Comparison of ENCODE assay signal across 8 mouse cellular contexts in genomic region chr2:180894734-180895133, GRCm38 (mm10). TPM values are rescaled to one million over a fixed set of nuclear protein-coding genes. Genes with fewer than 3 reads are reported as not detected.
DNase-seq lines count a peak whose midpoint lies in the region; ATAC-seq lines count a peak whose summit lies in the region.

No protein-coding gene starts in this region.

- peak; percentile 22; the same call in 1 of the 2 replicates for ATAC-seq in cerebellum, adult (ENCODE audit: insufficient number of reproducible peaks, low FRiP score, low TSS enrichment)
- ATAC-seq in forebrain, embryonic 14.5 days: peak; percentile 61
- ATAC-seq in hindbrain, embryonic 16.5 days: peak; percentile 60

- 0 out of 2 replicates have a peak, but pooled peaks cover 14% of the 10 kb centered on the region for H3K27me3 ChIP-seq in forebrain, embryonic 14.5 days (replicated peaks; ENCODE audit: control insufficient read depth, insufficient read depth, low read length)
- 0 out of 2 replicates have a peak, but pooled peaks cover 4% of the 10 kb centered on the region for H3K27me3 ChIP-seq in hindbrain, embryonic 16.5 days (replicated peaks; ENCODE audit: control insufficient read depth, insufficient read depth, low read length)

- peak overlapping the region; percentile 79 for H3K4me3 ChIP-seq in forebrain, embryonic 14.5 days (ENCODE audit: low read depth, low read length)
- H3K4me3 ChIP-seq in hindbrain, embryonic 16.5 days (ENCODE audit: low read length): peak overlapping the region; percentile 77

- H3K4me2 ChIP-seq in forebrain, embryonic 14.5 days (ENCODE audit: low read length): peak overlapping the region; percentile 60
- peak overlapping the region; percentile 61 for H3K4me2 ChIP-seq in hindbrain, embryonic 16.5 days (ENCODE audit: low read length)

- H3K9ac ChIP-seq in forebrain, embryonic 14.5 days (ENCODE audit: low read length): peak overlapping the region; percentile 99
- H3K9ac ChIP-seq in hindbrain, embryonic 16.5 days (ENCODE audit: low read depth, low read length): peak overlapping the region; percentile 96

- H3K9me3 ChIP-seq in forebrain, embryonic 14.5 days (replicated peaks; ENCODE audit: control insufficient read depth, low read length): no peaks in the 10 kb centered on the region
- H3K9me3 ChIP-seq in hindbrain, embryonic 16.5 days (ENCODE audit: control insufficient read depth, low read length): no peaks in the 10 kb centered on the region

- peaks cover 4% of the 10 kb centered on the region; the same call in 1 of the 2 replicates for H3K36me3 ChIP-seq in forebrain, embryonic 14.5 days (ENCODE audit: control insufficient read depth, insufficient read depth, low read length)
- no peaks in the 10 kb centered on the region for H3K36me3 ChIP-seq in hindbrain, embryonic 16.5 days (ENCODE audit: control insufficient read depth, insufficient read depth, low read length)

- whole genome bisulfite sequencing in forebrain, embryonic 14.5 days: 0% methylated on average over 13 of the region's 13 CpGs
- WGBS in hindbrain, embryonic 16.5 days: under 1% methylated on average over 13 of the region's 13 CpGs

- H3K27ac ChIP-seq in forebrain, embryonic 14.5 days (ENCODE audit: low read depth, low read length): peak overlapping the region; percentile 99
- peak overlapping the region; percentile 98 for H3K27ac ChIP-seq in hindbrain, embryonic 16.5 days (ENCODE audit: low read depth, low read length)

- DNase-seq in R1 (ENCODE audit: low read depth, low spot score) (peak; percentile 91), adipocyte (ENCODE audit: low spot score) (no peak)
- DNase-seq in forebrain, embryonic 14.5 days (ENCODE audit: low spot score): peak; percentile 97
- peak; percentile 88 to 91 for DNase-seq in layer of hippocampus, postnatal 36 days
- peak; percentile 60 for DNase-seq in lung, postnatal 36 days
- DNase-seq in right cerebral cortex, adult 2 months (ENCODE audit: low spot score in 2 of 2): peak; percentile 92 to 94

- H3K4me1 ChIP-seq in forebrain, embryonic 14.5 days (ENCODE audit: control insufficient read depth, insufficient read depth, low read length): peaks cover 18% of the 10 kb centered on the region
- peaks cover 29% of the 10 kb centered on the region for H3K4me1 ChIP-seq in hindbrain, embryonic 16.5 days (ENCODE audit: control insufficient read depth, insufficient read depth, low read depth, low read length)

RNA-seq across cellular contexts. Expression of gene Ythdf1, which starts 26.0 kb away (rescaled TPM):
- polyA plus RNA-seq in forebrain, embryonic 14.5 days (2014; fragmentation: Nextera tagmentation; extraction: Ambion mirVana): 24.5 and 36.8 TPM in 2 replicates
- polyA plus RNA-seq in hindbrain, embryonic 16.5 days (2015; fragmentation: Nextera tagmentation; extraction: Ambion mirVana): 12.0 and 33.7 TPM in 2 replicates
- total RNA-seq in layer of hippocampus, postnatal 36 days (2021): 10 to 100 TPM; 52.3 to 52.4 TPM

RNA-seq across cellular contexts. Expression of gene Birc7, which starts 34.1 kb away (rescaled TPM):
- not detected in 2 replicates for polyA plus RNA-seq in forebrain, embryonic 14.5 days (2014; fragmentation: Nextera tagmentation; extraction: Ambion mirVana)
- polyA plus RNA-seq in hindbrain, embryonic 16.5 days (2015; fragmentation: Nextera tagmentation; extraction: Ambion mirVana): 0.13 and 0.26 TPM in 2 replicates
- total RNA-seq in layer of hippocampus, postnatal 36 days (2021): under 1 TPM in 1 of 2 experiments, not detected in 1; 0.33 TPM

RNA-seq across cellular contexts. Expression of gene Nkain4, which starts 59.8 kb away (rescaled TPM):
- 57.3 and 60.7 TPM in 2 replicates for polyA plus RNA-seq in forebrain, embryonic 14.5 days (2014; fragmentation: Nextera tagmentation; extraction: Ambion mirVana)
- polyA plus RNA-seq in hindbrain, embryonic 16.5 days (2015; fragmentation: Nextera tagmentation; extraction: Ambion mirVana): 106 and 107 TPM in 2 replicates
- 10 to 100 TPM; 54.5 to 57.2 TPM for total RNA-seq in layer of hippocampus, postnatal 36 days (2021)
